Comparison of ENCODE assay signal across 8 mouse cellular contexts in genomic region chr10:39659411-39660268, GRCm38 (mm10). TPM values are rescaled to one million over a fixed set of nuclear protein-coding genes. Genes with fewer than 3 reads are reported as not detected.
DNase-seq lines count a peak whose midpoint lies in the region; ATAC-seq and TF ChIP-seq lines count a peak whose summit lies in the region.

No protein-coding gene starts in this region.

- H3K4me2 ChIP-seq in forebrain, embryonic 16.5 days (ENCODE audit: low read length) = peak overlapping the region; percentile 16
- 0 out of 2 replicates have a peak overlapping the region, but pooled peaks have one; percentile 20 for H3K4me2 ChIP-seq in hindbrain, embryonic 13.5 days
- peak overlapping the region; percentile 59 for H3K4me2 ChIP-seq in myocyte (ENCODE audit: low read depth)

- WGBS in forebrain, embryonic 16.5 days = 2% methylated on average over 11 of the region's 11 CpGs
- 5% methylated on average over 11 of the region's 11 CpGs for WGBS in hindbrain, embryonic 13.5 days
- WGBS in limb, embryonic 10.5 days = 10% methylated on average over 11 of the region's 11 CpGs

- peak overlapping the region; percentile 90 for H3K27ac ChIP-seq in forebrain, embryonic 16.5 days (ENCODE audit: low read length)
- peak overlapping the region; percentile 94 for H3K27ac ChIP-seq in hindbrain, embryonic 13.5 days
- H3K27ac ChIP-seq in limb, embryonic 10.5 days = peak overlapping the region; percentile 75

- peak; percentile 90 for ATAC-seq in forebrain, embryonic 16.5 days
- ATAC-seq in hindbrain, embryonic 13.5 days (ENCODE audit: low FRiP score) = peak; percentile 85
- ATAC-seq in erythroid progenitor cell, adult 5-6 weeks (replicated peaks; ENCODE audit: low FRiP score, poor library complexity, severe bottlenecking) = no peak

- peak; percentile 94 for DNase-seq in Muller cell, postnatal 12 days (ENCODE audit: inconsistent ontology term)
- DNase-seq in cerebellum, adult 18-20 months = peak; percentile 66 to 74
- DNase-seq in limb, embryonic 10.5 days (ENCODE audit: low spot score) = peak; percentile 61
- no peak for DNase-seq in testis, postnatal 10 days (ENCODE audit: low spot score)

- H3K4me3 ChIP-seq in forebrain, embryonic 16.5 days (replicated peaks; ENCODE audit: low read length) = no peak overlapping the region
- no peak overlapping the region for H3K4me3 ChIP-seq in hindbrain, embryonic 13.5 days
- H3K4me3 ChIP-seq in limb, embryonic 10.5 days = no peak overlapping the region
- no peak overlapping the region for H3K4me3 ChIP-seq in myocyte

- TF ChIP-seq POLR2A in myocyte (IDR thresholded peaks at IDR 0.05; ENCODE audit: insufficient read length, low read depth) = no peak

- peak overlapping the region; percentile 26 for H3K9ac ChIP-seq in forebrain, embryonic 16.5 days (replicated peaks; ENCODE audit: low read depth, low read length)
- peak overlapping the region; percentile 55 for H3K9ac ChIP-seq in hindbrain, embryonic 13.5 days

- no peaks in the 10 kb centered on the region for H3K27me3 ChIP-seq in forebrain, embryonic 16.5 days (replicated peaks; ENCODE audit: control insufficient read depth, insufficient read depth, low read length)
- no peaks in the 10 kb centered on the region for H3K27me3 ChIP-seq in hindbrain, embryonic 13.5 days
- no peaks in the 10 kb centered on the region for H3K27me3 ChIP-seq in limb, embryonic 10.5 days (ENCODE audit: low read depth, poor library complexity, severe bottlenecking)
- no peaks in the 10 kb centered on the region for H3K27me3 ChIP-seq in myocyte (ENCODE audit: control insufficient read depth, insufficient read depth, insufficient read length)

- peaks cover 26% of the 10 kb centered on the region for H3K4me1 ChIP-seq in forebrain, embryonic 16.5 days (replicated peaks; ENCODE audit: control insufficient read depth, insufficient read depth, low read length)
- peaks cover 38% of the 10 kb centered on the region for H3K4me1 ChIP-seq in hindbrain, embryonic 13.5 days (replicated peaks)
- H3K4me1 ChIP-seq in limb, embryonic 10.5 days = peaks cover 46% of the 10 kb centered on the region

- H3K9me3 ChIP-seq in forebrain, embryonic 16.5 days (ENCODE audit: control insufficient read depth, low read length) = no peaks in the 10 kb centered on the region
- no peaks in the 10 kb centered on the region for H3K9me3 ChIP-seq in hindbrain, embryonic 13.5 days
- H3K9me3 ChIP-seq in limb, embryonic 10.5 days (replicated peaks) = no peaks in the 10 kb centered on the region

- no peaks in the 10 kb centered on the region for H3K79me2 ChIP-seq in myocyte (ENCODE audit: control insufficient read depth, insufficient read depth)

- no peak overlapping the region for H3ac ChIP-seq in myocyte (ENCODE audit: control insufficient read depth, insufficient read length)

- H3K36me3 ChIP-seq in forebrain, embryonic 16.5 days (ENCODE audit: control insufficient read depth, insufficient read depth) = no peaks in the 10 kb centered on the region
- no peaks in the 10 kb centered on the region for H3K36me3 ChIP-seq in hindbrain, embryonic 13.5 days
- H3K36me3 ChIP-seq in limb, embryonic 10.5 days = peaks cover 16% of the 10 kb centered on the region
- no peaks in the 10 kb centered on the region for H3K36me3 ChIP-seq in myocyte (ENCODE audit: control insufficient read depth, insufficient read depth)

TF ChIP-seq in myocyte, 11 proteins besides CTCF, POLR2A, EP300 and RAD21:
- no peak for TF ChIP-seq USF1 (IDR thresholded peaks at IDR 0.05; ENCODE audit: low read depth)
- no peak for TF ChIP-seq MAX (IDR thresholded peaks at IDR 0.05; ENCODE audit: low read depth)
- TF ChIP-seq TCF12 (IDR thresholded peaks at IDR 0.05; ENCODE audit: insufficient read depth, poor library complexity, severe bottlenecking) = peak; percentile 9
- TF ChIP-seq REST (IDR thresholded peaks at IDR 0.05; ENCODE audit: insufficient read depth, insufficient read length) = no peak
- TF ChIP-seq SRF (IDR thresholded peaks at IDR 0.05; ENCODE audit: control insufficient read depth, insufficient read length, low read depth) = no peak
- peak; percentile 73 to 94 (median 92) for TF ChIP-seq MYOD1 (IDR thresholded peaks at IDR 0.05; ENCODE audit: control insufficient read depth in 1 of 3, insufficient read length in 2 of 3, low read depth in 2 of 3)
- TF ChIP-seq MYOG (IDR thresholded peaks at IDR 0.05; ENCODE audit: control insufficient read depth in 1 of 3, insufficient read depth in 1 of 3, insufficient read length in 2 of 3, low read depth in 2 of 3) = peak in 2 of 3 experiments; percentile 34 to 76
- TF ChIP-seq TCF3 (IDR thresholded peaks at IDR 0.05; ENCODE audit: insufficient read length, low read depth) = peak; percentile 20
- TF ChIP-seq E2F4 (IDR thresholded peaks at IDR 0.05; ENCODE audit: insufficient read depth) = no peak
- peak; percentile 48; the same call in 1 of the 2 replicates for TF ChIP-seq CEBPB (IDR thresholded peaks at IDR 0.05; ENCODE audit: insufficient read depth, poor library complexity, severe bottlenecking)
- TF ChIP-seq POLR2AphosphoS2 (IDR thresholded peaks at IDR 0.05; ENCODE audit: insufficient read length, low read depth) = no peak

RNA-seq across cellular contexts. Expression of gene Traf3ip2, which starts 46.9 kb away (rescaled TPM):
- polyA plus RNA-seq in forebrain, embryonic 16.5 days (2015; fragmentation: Nextera tagmentation; extraction: Ambion mirVana) = 6.3 and 6.9 TPM in 2 replicates
- 8.6 TPM in 2 replicates for polyA plus RNA-seq in hindbrain, embryonic 13.5 days (2015; fragmentation: Nextera tagmentation; extraction: Ambion mirVana)
- 7.2 and 8.7 TPM in 2 replicates for polyA plus RNA-seq in limb, embryonic 10.5 days (2016; fragmentation: Nextera tagmentation; extraction: Ambion mirVana)
- 4.2 TPM for polyA plus RNA-seq in myocyte (2012; fragmentation: generic; extraction: Trizol)
- 2.9 and 3.6 TPM in 2 replicates for total RNA-seq in erythroid progenitor cell, adult 5-6 weeks (2015; ENCODE audit: low replicate concordance)
- total RNA-seq in erythroid progenitor cell, adult 5-6 weeks (2017; ENCODE audit: low replicate concordance) = 0.77 TPM in 1 of 2 replicates, not detected in the other
